Mouse (Mus musculus) v-Abl transformed pro-B cells (cell line): ENCODE data around the gene Socs4.

Experiments
- in situ Hi-C, 2 experiments: fragments of 400-800 bp; cut with MboI; formaldehyde crosslinking; loops; one replicate each; pipeline ENCODE4 v1.15.1; 2025; ENCODE audit not compliant: unreplicated experiment in 2 of 2

The Socs4 gene

GRCm38 (mm10) chr14:47325965-47326761 is 49.4 kb downstream of the Socs4 start:
- in situ Hi-C loops: loop anchor here (25.0 kb wide), 2 partner anchors 211 to 1036 kb away; no protein-coding TSS in a partner anchor

GRCm38 (mm10) chr14:47327347-47327746 is 50.6 kb downstream of the Socs4 start:
- in situ Hi-C loops: loop anchor here (25.0 kb wide), 2 partner anchors 210 to 1035 kb away; no protein-coding TSS in a partner anchor

GRCm38 (mm10) chr14:47331920-47332319 is 55.2 kb downstream of the Socs4 start:
- in situ Hi-C loops: loop anchor here (5.0 to 25.0 kb wide), 4 partner anchors 65 to 1030 kb away; no protein-coding TSS in a partner anchor

GRCm38 (mm10) chr14:47334819-47335218 is 58.1 kb downstream of the Socs4 start:
- in situ Hi-C loops: loop anchor here (5.0 to 25.0 kb wide), 4 partner anchors 62 to 1027 kb away; no protein-coding TSS in a partner anchor

GRCm38 (mm10) chr14:47335300-47335699 is 58.6 kb downstream of the Socs4 start:
- in situ Hi-C loops: loop anchor here (10.0 to 25.0 kb wide), 3 partner anchors 190 to 1027 kb away; no protein-coding TSS in a partner anchor

DNA sequence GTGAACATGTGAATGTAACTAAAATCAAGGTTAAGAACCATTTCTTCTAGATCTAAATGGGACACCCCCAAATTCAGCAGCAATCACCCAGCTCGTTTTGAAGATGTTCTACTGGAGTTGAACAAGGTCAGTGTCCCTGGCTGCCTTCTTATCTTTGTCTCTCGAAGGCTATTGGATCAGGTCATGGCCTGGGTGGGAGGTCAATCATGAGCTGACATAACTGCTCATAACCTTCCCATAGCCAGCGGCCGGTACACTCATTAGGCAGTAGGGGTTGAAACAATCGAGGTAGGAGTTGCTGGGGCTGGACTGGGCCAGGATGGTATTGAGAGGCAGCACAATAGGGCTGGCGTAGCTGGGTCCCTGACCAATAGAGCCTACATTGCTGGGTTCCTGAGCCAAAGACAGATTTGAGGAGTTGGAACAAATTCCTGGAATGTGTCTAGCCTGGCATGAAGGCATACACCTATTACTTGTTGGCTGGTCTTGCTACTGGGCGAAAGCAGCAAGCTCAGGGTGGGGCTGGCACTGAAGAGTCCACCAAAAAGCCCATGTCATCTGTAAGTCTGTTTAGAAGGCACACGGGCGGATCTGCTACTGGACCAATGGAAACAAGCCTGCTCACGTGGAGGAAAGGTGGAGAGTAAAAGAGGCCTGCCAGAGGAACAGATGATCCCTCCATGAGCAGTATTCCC is 63.6 kb downstream of the Socs4 start:
- in situ Hi-C loops: loop anchor here (5.0 to 25.0 kb wide), 3 partner anchors 52 to 1022 kb away; no protein-coding TSS in a partner anchor

- in situ Hi-C loops: loop anchor here (5.0 to 25.0 kb wide), 3 partner anchors 50 to 1020 kb away; no protein-coding TSS in a partner anchor
These were observed 65.1 kb downstream of the Socs4 start for GRCm38 (mm10) chr14:47341811-47342291.
